Mouse (Mus musculus) hindbrain, embryonic 11.5 days (tissue): Measurements from ENCODE around the gene Themis. TPM values are rescaled to one million over a fixed set of nuclear protein-coding genes. Genes with fewer than 3 reads are reported as not detected.

Experiments used
- ATAC-seq: fragments of 200-750 bp; cut with Nextera tagmentation; 2 replicates; pipeline ENCODE4 v1.8.0; 2017; ENCODE audit warnings: mild to moderate bottlenecking, moderate TSS enrichment, moderate library complexity; ENCODE audit not compliant: low FRiP score
- DNase-seq: peaks from one replicate; pipeline ENCODE4 v3.0.0-alpha.2; 2015; ENCODE audit warnings: low spot score
- H3K27ac ChIP-seq: fragments of 300-500 bp; sonication (generic); 2 replicates; pipeline ENCODE4 v1.5.1; 2014; ENCODE audit warnings: mild to moderate bottlenecking, low read depth, low read length
- H3K27me3 ChIP-seq: fragments of 300-500 bp; sonication (generic); 2 replicates; pipeline ENCODE4 v1.6.1; 2014; ENCODE audit warnings: mild to moderate bottlenecking, low read length, moderate library complexity, mixed read lengths; ENCODE audit not compliant: control insufficient read depth, insufficient read depth
- H3K36me3 ChIP-seq: fragments of 300-500 bp; sonication (generic); 2 replicates; pipeline ENCODE4 v1.6.1; 2014; ENCODE audit warnings: mild to moderate bottlenecking, low read length, moderate library complexity, mixed read lengths; ENCODE audit not compliant: control insufficient read depth, insufficient read depth
- H3K4me1 ChIP-seq: fragments of 300-500 bp; sonication (generic); replicated peaks from 2 replicates; pipeline ENCODE4 v1.6.1; 2014; ENCODE audit warnings: low read length, mixed read lengths; ENCODE audit not compliant: control insufficient read depth, insufficient read depth
- H3K4me2 ChIP-seq: fragments of 300-500 bp; sonication (generic); replicated peaks from 2 replicates; pipeline ENCODE4 v1.6.1; 2014; ENCODE audit warnings: mild to moderate bottlenecking, low read depth, low read length
- H3K4me3 ChIP-seq: fragments of 300-500 bp; sonication (generic); 2 replicates; pipeline ENCODE4 v1.5.1; 2014; ENCODE audit warnings: low read depth, low read length
- H3K9ac ChIP-seq: fragments of 300-500 bp; sonication (generic); 2 replicates; pipeline ENCODE4 v1.6.1; 2014; ENCODE audit warnings: low read depth, low read length
- H3K9me3 ChIP-seq: fragments of 300-500 bp; sonication (generic); 2 replicates; pipeline ENCODE4 v1.6.1; 2016; ENCODE audit warnings: low read length; ENCODE audit not compliant: control insufficient read depth
- WGBS: fragments of 180-500 bp; shearing (Covaris S2); extraction: QIAGEN DNeasy Blood & Tissue Kit; methylation state at CpG from one replicate; pipeline ENCODE4 v1.1.7; 2014; 5-methylcytosine and 5-hydroxymethylcytosine counted together
- polyA plus RNA-seq: library from polyadenylated mRNA; unstranded; fragments of >200 nt; fragmentation: Nextera tagmentation; extraction: Ambion mirVana; gene quantifications from 2 replicates; pipeline ENCODE4 v1.2.1, GENCODE M21; 2014

Themis gene
- polyA plus RNA-seq, 1 experiment from 2014 or later = not detected

DNA sequence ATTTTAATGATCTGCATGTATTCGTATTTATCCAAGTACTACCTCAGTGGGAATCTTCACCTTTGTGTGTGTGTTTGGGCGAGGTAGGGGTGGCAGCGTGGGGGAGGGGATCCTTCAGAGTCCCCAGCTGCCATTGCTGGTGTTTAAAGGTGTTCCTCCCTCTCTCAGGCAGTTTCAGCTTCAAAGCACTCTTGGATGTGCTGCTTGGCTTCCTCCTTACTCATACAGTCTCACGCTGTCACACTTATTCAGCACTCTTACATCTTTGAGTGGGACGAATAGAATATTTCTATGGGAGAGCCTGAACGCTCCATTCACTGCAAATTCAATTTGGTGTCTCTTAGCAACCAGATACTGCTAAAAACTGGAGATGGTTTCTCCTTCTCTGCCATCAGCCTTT is 3.0 kb upstream of the Themis start:
- no peak overlapping the region for H3K27ac ChIP-seq
- ATAC-seq = no peak

DNA sequence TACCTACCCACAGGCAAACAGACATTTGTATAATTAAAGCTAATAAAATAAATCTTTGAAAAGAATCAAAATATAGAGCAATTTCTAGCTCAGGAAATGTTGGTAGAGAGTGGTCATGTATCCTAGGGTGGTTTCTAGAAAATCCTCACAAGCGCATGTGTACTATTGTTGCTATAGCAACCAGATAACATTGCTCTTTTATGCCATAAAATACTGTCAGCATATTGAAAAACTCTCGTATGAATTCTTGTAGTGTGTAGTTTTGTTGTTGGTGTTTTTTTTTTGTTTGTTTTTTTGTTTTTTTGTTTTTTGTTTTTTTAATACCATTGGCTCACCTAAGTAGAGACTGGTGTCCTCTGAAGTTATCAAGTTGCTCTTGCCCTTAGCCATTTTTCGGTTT is 5.8 kb downstream of the Themis start:
- DNase-seq (no peak), ATAC-seq (no peak)
- H3K9ac ChIP-seq = no peak overlapping the region
- H3K27ac ChIP-seq = no peak overlapping the region
- WGBS = 95% methylated on average over 3 of the region's 3 CpGs
- H3K9me3 ChIP-seq = no peaks in the 10 kb centered on the region
- H3K4me3 ChIP-seq = no peak overlapping the region
- no peak overlapping the region for H3K4me2 ChIP-seq
- no peaks in the 10 kb centered on the region for H3K4me1 ChIP-seq
- no peaks in the 10 kb centered on the region for H3K27me3 ChIP-seq
- H3K36me3 ChIP-seq = no peaks in the 10 kb centered on the region

More for the DNA sequence above, 3.0 kb upstream of the Themis start:
- no peak overlapping the region for H3K4me2 ChIP-seq
- no peaks in the 10 kb centered on the region for H3K4me1 ChIP-seq
- H3K27me3 ChIP-seq = no peaks in the 10 kb centered on the region
- DNase-seq = no peak
- 61% methylated on average over 6 of the region's 6 CpGs for WGBS
- H3K9ac ChIP-seq = no peak overlapping the region
- no peak overlapping the region for H3K4me3 ChIP-seq
- no peaks in the 10 kb centered on the region for H3K9me3 ChIP-seq
- H3K36me3 ChIP-seq = no peaks in the 10 kb centered on the region

DNA sequence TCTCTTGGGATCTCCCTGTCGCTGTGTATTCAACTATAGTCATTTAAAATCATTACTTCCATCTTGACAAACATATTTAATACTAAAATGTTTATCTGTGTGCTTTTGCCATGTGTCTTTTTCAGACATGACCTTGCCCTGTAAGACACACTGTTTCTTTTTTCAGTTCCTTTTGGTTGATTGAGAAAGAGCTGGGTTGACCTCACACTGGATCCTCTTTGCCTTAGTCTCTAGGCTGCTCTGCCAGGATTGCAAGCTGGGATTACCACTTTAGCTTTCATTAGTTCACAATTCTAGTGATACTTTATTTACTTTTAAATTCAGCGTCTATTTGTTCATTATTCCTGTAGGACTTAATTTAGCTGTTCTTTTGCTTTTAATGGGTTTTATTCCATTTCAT is 7.2 kb downstream of the Themis start:
- H3K4me2 ChIP-seq = no peak overlapping the region
- H3K4me3 ChIP-seq = no peak overlapping the region
- no peak overlapping the region for H3K9ac ChIP-seq
- H3K27me3 ChIP-seq = no peaks in the 10 kb centered on the region
- no peaks in the 10 kb centered on the region for H3K4me1 ChIP-seq
- H3K9me3 ChIP-seq = no peaks in the 10 kb centered on the region
- DNase-seq (no peak), ATAC-seq (no peak)
- no peaks in the 10 kb centered on the region for H3K36me3 ChIP-seq
- 95% methylated on average over 2 of the region's 2 CpGs for WGBS
- no peak overlapping the region for H3K27ac ChIP-seq

DNA sequence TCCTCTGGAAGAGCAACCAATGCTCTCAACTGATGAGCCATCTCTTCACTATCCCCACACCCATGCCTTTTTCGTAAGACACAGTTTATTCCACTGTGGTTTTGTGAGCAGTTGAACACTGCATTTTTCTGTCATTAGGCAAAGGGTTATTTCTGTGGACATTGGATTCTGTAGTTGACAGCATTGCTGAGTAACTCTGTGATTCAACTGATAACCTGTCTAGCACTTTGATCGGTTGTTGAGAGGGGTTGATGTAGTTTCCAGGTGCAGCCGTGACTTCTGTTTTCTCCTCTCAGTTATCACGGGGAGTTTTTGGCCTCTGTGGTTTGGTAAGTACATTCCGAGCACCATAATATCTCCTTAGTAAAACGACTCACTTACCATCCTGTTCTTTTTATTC is 26.8 kb downstream of the Themis start:
- H3K4me1 ChIP-seq = no peaks in the 10 kb centered on the region
- no peaks in the 10 kb centered on the region for H3K9me3 ChIP-seq
- no peak for ATAC-seq
- no peaks in the 10 kb centered on the region for H3K36me3 ChIP-seq
- 85% methylated on average over 6 of the region's 6 CpGs for WGBS
- H3K9ac ChIP-seq = no peak overlapping the region
- H3K27me3 ChIP-seq = no peaks in the 10 kb centered on the region
- H3K27ac ChIP-seq = no peak overlapping the region
- H3K4me3 ChIP-seq = no peak overlapping the region
- DNase-seq = no peak
- no peak overlapping the region for H3K4me2 ChIP-seq

DNA sequence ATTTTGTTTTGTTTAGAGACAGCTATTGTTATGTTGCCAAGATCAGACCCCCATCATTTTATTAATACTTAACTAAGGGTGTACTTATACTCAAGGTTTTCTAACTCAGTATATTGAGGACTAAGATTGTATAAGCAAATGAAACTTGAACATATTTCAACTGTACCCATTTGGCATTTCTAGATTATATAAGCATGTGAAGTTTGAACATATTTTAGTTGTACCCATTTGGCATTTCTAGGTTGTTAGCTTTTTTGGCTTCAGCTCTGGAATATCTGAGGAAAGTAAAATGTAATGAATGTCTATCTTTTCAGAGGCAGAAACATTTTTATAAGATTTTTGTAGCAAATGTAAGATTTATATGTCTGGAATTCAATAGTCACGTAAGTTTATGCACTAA is 27.9 kb downstream of the Themis start:
- H3K27ac ChIP-seq = no peak overlapping the region
- no peaks in the 10 kb centered on the region for H3K9me3 ChIP-seq
- no peak overlapping the region for H3K4me3 ChIP-seq
- ATAC-seq = no peak
- no peak for DNase-seq
- no peak overlapping the region for H3K9ac ChIP-seq
- 94% methylated on average over 1 of the region's 1 CpGs for WGBS
- H3K4me1 ChIP-seq = no peaks in the 10 kb centered on the region
- H3K36me3 ChIP-seq = no peaks in the 10 kb centered on the region
- no peaks in the 10 kb centered on the region for H3K27me3 ChIP-seq
- H3K4me2 ChIP-seq = no peak overlapping the region

DNA sequence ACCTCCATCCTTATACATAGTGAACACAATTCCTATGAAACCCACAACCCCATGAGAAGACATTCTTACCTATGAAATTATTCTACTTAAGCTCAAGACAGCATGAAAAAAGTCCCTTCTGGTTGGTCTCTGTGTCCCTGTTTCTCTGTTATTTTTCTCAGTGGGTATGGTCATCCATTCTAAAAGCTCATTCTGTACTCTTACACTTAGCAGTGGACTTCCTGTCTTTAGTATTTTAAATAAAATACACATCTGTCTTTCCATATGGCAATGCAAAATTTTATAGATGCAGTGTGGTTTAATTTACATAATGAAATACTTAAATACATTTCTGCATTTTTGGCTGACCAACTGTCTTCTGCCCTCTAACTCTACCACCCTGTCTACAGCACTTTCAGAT is 30.0 kb downstream of the Themis start:
- ATAC-seq (no peak), DNase-seq (no peak)
- H3K9me3 ChIP-seq = no peaks in the 10 kb centered on the region
- H3K4me2 ChIP-seq = no peak overlapping the region
- H3K36me3 ChIP-seq = no peaks in the 10 kb centered on the region
- H3K27me3 ChIP-seq = no peaks in the 10 kb centered on the region
- no peak overlapping the region for H3K4me3 ChIP-seq
- H3K9ac ChIP-seq = no peak overlapping the region
- no peak overlapping the region for H3K27ac ChIP-seq
- no peaks in the 10 kb centered on the region for H3K4me1 ChIP-seq

DNA sequence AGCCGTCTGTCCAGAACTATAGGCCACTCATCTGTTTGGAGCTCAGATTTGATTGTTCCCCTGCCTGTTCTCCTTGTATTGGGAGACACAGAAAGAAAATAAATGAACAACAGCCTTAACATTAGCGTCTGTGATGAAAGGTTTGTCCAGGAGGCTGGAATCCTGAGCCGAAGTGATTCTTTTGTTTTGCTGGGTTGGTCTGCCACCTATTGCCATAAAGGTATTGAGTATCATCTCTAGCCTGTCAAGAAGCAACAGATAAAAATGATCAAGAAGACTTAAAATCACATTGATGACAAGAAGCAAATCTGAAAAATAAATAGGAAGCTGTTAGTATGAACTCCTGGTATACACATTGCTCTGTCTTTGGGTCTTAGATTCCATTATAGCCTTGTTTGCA is 53.7 kb downstream of the Themis start:
- no peak for DNase-seq

DNA sequence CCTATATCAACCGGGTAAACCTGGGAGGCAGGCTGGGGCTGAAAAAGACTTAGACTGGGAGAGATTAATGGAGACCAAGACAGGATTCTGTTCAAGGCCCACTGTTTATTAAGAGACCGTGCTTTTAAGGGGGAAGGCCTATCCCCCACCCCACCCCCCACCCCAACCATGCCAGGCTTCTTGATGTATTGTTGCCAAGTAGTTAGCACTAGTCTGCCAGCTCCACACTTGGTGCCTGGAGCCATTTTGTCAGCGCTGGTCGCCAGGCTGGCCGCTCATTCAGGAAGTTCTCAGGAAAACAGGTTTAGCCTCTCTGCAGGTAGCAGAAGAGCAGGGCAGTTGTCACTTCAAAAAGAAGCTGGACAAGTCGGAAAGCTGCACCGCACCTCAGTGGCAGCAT is 55.1 kb downstream of the Themis start:
- no peak overlapping the region for H3K27ac ChIP-seq
- no peaks in the 10 kb centered on the region for H3K27me3 ChIP-seq
- 91% methylated on average over 7 of the region's 7 CpGs for WGBS
- H3K4me2 ChIP-seq = no peak overlapping the region
- no peak overlapping the region for H3K9ac ChIP-seq
- DNase-seq (no peak), ATAC-seq (no peak)
- H3K4me3 ChIP-seq = no peak overlapping the region
- no peaks in the 10 kb centered on the region for H3K36me3 ChIP-seq
- H3K9me3 ChIP-seq = no peaks in the 10 kb centered on the region
- H3K4me1 ChIP-seq = no peaks in the 10 kb centered on the region

More for the DNA sequence above, 53.7 kb downstream of the Themis start:
- WGBS = 70% methylated on average over 3 of the region's 3 CpGs
- ATAC-seq = no peak
- H3K4me1 ChIP-seq = no peaks in the 10 kb centered on the region
- no peak overlapping the region for H3K4me3 ChIP-seq
- no peaks in the 10 kb centered on the region for H3K27me3 ChIP-seq
- no peaks in the 10 kb centered on the region for H3K36me3 ChIP-seq
- H3K4me2 ChIP-seq = no peak overlapping the region
- no peak overlapping the region for H3K27ac ChIP-seq
- no peaks in the 10 kb centered on the region for H3K9me3 ChIP-seq
- H3K9ac ChIP-seq = no peak overlapping the region

DNA sequence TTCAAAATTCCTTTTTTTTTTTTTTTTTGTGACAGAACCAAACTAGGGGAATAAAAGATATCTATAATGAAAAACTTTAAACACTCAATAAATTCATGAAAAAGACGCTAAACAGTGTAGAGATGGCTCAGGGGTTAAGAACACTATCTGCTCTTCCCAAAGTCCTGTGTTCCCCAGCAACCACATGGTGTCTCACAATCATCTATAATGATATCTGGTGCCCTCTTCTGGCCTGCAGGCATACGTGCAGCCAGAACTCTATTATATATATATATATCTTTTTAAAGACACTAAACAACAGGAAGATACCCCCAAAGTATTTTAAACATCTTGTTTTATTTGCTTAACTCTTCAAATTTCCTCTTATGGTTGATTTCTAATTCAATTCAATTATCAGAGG is 62.0 kb downstream of the Themis start:
- DNase-seq (peak; percentile 51), ATAC-seq (peak; percentile 68; the same call in 1 of the 2 replicates)
- H3K4me1 ChIP-seq = no peaks in the 10 kb centered on the region
- no peaks in the 10 kb centered on the region for H3K36me3 ChIP-seq
- no peaks in the 10 kb centered on the region for H3K27me3 ChIP-seq
- H3K9ac ChIP-seq = no peak overlapping the region
- H3K4me3 ChIP-seq = no peak overlapping the region
- no peak overlapping the region for H3K4me2 ChIP-seq
- 5% methylated on average over 2 of the region's 2 CpGs for WGBS
- no peak overlapping the region for H3K27ac ChIP-seq
- H3K9me3 ChIP-seq = no peaks in the 10 kb centered on the region
